Comparison of ENCODE assay signal across 8 mouse cellular contexts in genomic region chr4:62285576-62285975, GRCm38 (mm10). TPM values are rescaled to one million over a fixed set of nuclear protein-coding genes. Genes with fewer than 3 reads are reported as not detected.
DNase-seq lines count a peak whose midpoint lies in the region; ATAC-seq lines count a peak whose summit lies in the region.

No protein-coding gene starts in this region.

- H3K36me3 ChIP-seq in intestine, embryonic 16.5 days (ENCODE audit: control insufficient read depth, insufficient read depth, low read length), result no peaks in the 10 kb centered on the region
- no peaks in the 10 kb centered on the region for H3K36me3 ChIP-seq in neural tube, embryonic 14.5 days (ENCODE audit: control insufficient read depth, insufficient read depth, low read length)

- no peak overlapping the region for H3K9ac ChIP-seq in intestine, embryonic 16.5 days (ENCODE audit: low read depth, low read length)
- H3K9ac ChIP-seq in neural tube, embryonic 14.5 days (replicated peaks; ENCODE audit: low read depth, low read length), result no peak overlapping the region

- no peak overlapping the region for H3K4me3 ChIP-seq in intestine, embryonic 16.5 days (ENCODE audit: low read length)
- H3K4me3 ChIP-seq in neural tube, embryonic 14.5 days (ENCODE audit: low read depth, low read length), result peak overlapping the region; percentile 68; the same call in 1 of the 2 replicates

- no peaks in the 10 kb centered on the region for H3K9me3 ChIP-seq in intestine, embryonic 16.5 days (ENCODE audit: control insufficient read depth, low read length)
- no peaks in the 10 kb centered on the region for H3K9me3 ChIP-seq in neural tube, embryonic 14.5 days (ENCODE audit: control insufficient read depth, low read length)

- peak overlapping the region; percentile 68; the same call in 1 of the 2 replicates for H3K4me2 ChIP-seq in intestine, embryonic 16.5 days (ENCODE audit: low read depth, low read length)
- peak overlapping the region; percentile 69; the same call in 1 of the 2 replicates for H3K4me2 ChIP-seq in neural tube, embryonic 14.5 days (ENCODE audit: low read depth, low read length)

- WGBS in intestine, embryonic 16.5 days, result 71% methylated on average over 8 of the region's 8 CpGs
- WGBS in neural tube, embryonic 14.5 days, result 68% methylated on average over 8 of the region's 8 CpGs

- H3K4me1 ChIP-seq in intestine, embryonic 16.5 days (ENCODE audit: control insufficient read depth, insufficient read depth, low read length), result peaks cover 8% of the 10 kb centered on the region
- H3K4me1 ChIP-seq in neural tube, embryonic 14.5 days (ENCODE audit: control insufficient read depth, insufficient read depth, low read length), result no peaks in the 10 kb centered on the region

- DNase-seq in heart, postnatal 4 days, result peak; percentile 2
- DNase-seq in heart, adult 9 months (ENCODE audit: low spot score in 2 of 2), result no peak
- DNase-seq in testis, postnatal 10 days (ENCODE audit: low spot score), result peak; percentile 36
- no peak for DNase-seq in testis, postnatal 14 days (ENCODE audit: low spot score)
- no peak for DNase-seq in left cerebral cortex, adult 18-20 months (ENCODE audit: low spot score in 2 of 2)
- DNase-seq in thymus, postnatal 0 days (ENCODE audit: low spot score), result no peak

- no peak for ATAC-seq in intestine, embryonic 16.5 days
- ATAC-seq in neural tube, embryonic 14.5 days (ENCODE audit: low read depth), result no peak

- H3K27ac ChIP-seq in intestine, embryonic 16.5 days (ENCODE audit: low read length), result no peak overlapping the region
- H3K27ac ChIP-seq in neural tube, embryonic 14.5 days (ENCODE audit: low read depth, low read length), result no peak overlapping the region

- no peaks in the 10 kb centered on the region for H3K27me3 ChIP-seq in intestine, embryonic 16.5 days (replicated peaks; ENCODE audit: control insufficient read depth, insufficient read depth, low read length)
- no peaks in the 10 kb centered on the region for H3K27me3 ChIP-seq in neural tube, embryonic 14.5 days (ENCODE audit: control insufficient read depth, insufficient read depth, low read length)

RNA-seq across cellular contexts. Expression of gene Slc31a2, which starts 23.2 kb away (rescaled TPM):
- 1 to 10 TPM; 7.9 TPM for total RNA-seq in heart, postnatal 4 days (2021)
- 20.4 and 21.2 TPM in 2 replicates for polyA plus RNA-seq in intestine, embryonic 16.5 days (2015; fragmentation: Nextera tagmentation; extraction: Ambion mirVana)
- 10.9 and 17.5 TPM in 2 replicates for polyA plus RNA-seq in neural tube, embryonic 14.5 days (2014; fragmentation: Nextera tagmentation; extraction: Ambion mirVana)
- 1 to 10 TPM; 8.5 to 8.7 TPM for total RNA-seq in left cerebral cortex, adult 18-20 months (2021)
- 9.5 and 10.7 TPM in 2 replicates for polyA plus RNA-seq in thymus, postnatal 0 days (2015; fragmentation: Nextera tagmentation; extraction: Ambion mirVana)

RNA-seq across cellular contexts. Expression of gene Zfp37, which starts 54.7 kb away (rescaled TPM):
- 1 to 10 TPM; 7.8 to 8.3 TPM for total RNA-seq in heart, postnatal 4 days (2021)
- 4.8 and 5.3 TPM in 2 replicates for polyA plus RNA-seq in intestine, embryonic 16.5 days (2015; fragmentation: Nextera tagmentation; extraction: Ambion mirVana)
- polyA plus RNA-seq in neural tube, embryonic 14.5 days (2014; fragmentation: Nextera tagmentation; extraction: Ambion mirVana), result 38.7 and 40.8 TPM in 2 replicates
- 10 to 100 TPM; 21.4 to 21.7 TPM for total RNA-seq in left cerebral cortex, adult 18-20 months (2021)
- 0.59 and 0.68 TPM in 2 replicates for polyA plus RNA-seq in thymus, postnatal 0 days (2015; fragmentation: Nextera tagmentation; extraction: Ambion mirVana)

Comparison
In these comparisons a context has a peak if more than half of its experiments do, and no peak if none do; other contexts are left out.
1. DNase-seq: peak in heart, postnatal 4 days (single experiment) and testis, postnatal 10 days (single experiment); none in heart, adult 9 months (0 of 2), testis, postnatal 14 days (single experiment), left cerebral cortex, adult 18-20 months (0 of 2) and thymus, postnatal 0 days (single experiment).